Mouse (Mus musculus): ENCODE data around the gene Hoxa11.
A peak's percentile ranks its signal among the peaks of the same experiment; 100 is the strongest.

Hoxa11 gene

DNA sequence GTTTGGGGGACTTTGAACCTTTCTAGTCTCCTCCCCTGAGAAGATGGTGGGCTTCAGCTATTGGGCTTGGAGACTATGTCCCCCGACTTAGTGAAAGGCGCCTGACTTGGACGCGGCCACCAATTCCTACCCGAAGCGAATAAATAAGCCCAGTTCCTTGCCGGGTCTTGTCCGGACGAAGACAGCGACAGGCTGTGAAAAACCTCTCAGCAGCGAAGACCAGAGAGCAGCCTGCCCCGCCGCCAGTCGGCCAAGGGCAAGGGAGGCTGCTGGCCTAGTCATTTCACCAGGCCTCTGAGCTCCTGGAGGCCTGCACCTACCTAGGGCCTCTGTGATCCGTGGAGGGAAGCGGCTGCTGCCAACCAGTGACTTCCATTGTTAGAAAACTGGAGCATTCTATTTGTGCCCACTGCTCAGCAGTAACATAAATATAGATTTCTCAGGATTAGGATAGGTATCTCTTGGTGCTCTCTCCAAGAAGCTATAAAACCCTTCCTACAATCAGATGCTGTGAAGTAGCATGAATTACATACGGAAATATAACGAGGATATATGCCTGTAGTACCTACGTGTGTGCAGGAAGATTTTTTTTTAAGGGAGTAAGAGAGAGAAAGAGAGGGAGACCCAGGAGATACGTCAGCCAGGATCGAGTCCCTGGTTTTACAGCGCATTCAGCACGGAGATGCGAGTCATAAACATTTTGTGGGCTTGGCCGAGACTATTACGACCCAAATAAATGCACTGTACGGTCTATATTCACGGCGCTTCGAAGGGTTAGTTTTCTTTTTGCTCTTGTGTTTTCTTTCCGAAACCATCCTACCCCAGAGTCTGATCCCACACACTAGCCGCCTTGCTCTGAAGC is 25.4 kb downstream of the Hoxa11 start:
- no peak for DNase-seq (ENCODE audit: low spot score)

DNA sequence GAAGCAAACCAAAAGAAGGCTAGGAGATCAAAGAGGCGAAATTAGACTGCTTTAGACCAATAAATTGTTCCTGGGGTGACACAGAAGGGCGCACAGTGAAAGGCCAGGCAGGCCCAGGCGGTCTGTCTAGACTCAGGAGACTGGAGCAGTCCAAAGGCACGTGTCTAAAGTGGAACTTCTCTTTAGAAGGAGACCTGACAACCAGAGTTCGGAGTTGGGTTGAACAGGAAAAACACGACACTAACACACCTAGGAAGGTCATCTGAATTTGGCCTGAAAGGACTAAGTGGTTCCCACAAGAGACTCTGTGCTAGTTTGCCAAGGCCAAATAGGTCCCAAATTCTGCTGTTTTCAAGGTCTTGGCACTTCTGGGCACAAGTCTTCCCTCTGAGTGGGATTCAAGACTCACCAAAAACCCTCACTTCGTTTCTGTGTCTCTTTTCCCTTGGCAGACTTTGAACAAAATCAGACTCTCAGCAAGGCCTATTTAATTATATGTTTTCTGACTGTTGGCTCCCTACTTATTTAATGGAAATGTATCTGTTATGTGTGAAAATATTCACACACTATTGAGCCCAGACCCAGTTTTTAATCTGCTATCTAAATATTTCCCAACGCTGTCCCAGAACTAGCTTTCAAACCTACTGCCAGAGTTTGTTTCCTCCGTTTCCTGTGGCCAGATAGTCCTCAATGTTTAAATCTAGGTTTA is 26.2 kb downstream of the Hoxa11 start:
- DNase-seq (ENCODE audit: low spot score) = no peak

DNA sequence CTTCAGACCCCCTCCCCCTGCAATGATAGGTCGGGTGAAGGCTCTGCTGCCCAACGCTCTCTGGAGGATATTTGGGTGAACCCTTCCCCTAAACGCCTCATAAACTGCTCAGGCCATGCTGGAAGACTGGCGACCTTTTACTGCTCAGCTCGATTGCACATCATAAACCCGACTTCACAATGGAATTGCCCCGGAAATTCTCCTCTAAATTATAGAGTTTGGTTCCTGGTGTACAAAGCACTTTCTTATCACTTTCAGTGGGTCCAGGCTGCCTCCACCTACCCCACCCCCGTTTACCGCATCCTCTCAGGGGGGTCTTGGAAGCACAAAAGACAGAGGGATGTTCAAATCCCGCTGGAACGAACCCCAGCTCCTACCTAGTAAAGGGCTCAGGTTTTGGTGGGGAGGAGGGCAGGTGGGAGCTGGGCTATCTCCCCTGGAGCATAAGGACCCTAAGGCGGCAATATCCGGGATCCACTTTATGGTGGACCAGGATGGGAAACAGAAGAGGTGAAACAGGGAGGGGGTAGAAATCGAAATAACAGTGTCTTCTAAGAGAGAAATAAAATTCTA is 26.9 kb downstream of the Hoxa11 start:
- DNase-seq (ENCODE audit: low spot score) = no peak

DNA sequence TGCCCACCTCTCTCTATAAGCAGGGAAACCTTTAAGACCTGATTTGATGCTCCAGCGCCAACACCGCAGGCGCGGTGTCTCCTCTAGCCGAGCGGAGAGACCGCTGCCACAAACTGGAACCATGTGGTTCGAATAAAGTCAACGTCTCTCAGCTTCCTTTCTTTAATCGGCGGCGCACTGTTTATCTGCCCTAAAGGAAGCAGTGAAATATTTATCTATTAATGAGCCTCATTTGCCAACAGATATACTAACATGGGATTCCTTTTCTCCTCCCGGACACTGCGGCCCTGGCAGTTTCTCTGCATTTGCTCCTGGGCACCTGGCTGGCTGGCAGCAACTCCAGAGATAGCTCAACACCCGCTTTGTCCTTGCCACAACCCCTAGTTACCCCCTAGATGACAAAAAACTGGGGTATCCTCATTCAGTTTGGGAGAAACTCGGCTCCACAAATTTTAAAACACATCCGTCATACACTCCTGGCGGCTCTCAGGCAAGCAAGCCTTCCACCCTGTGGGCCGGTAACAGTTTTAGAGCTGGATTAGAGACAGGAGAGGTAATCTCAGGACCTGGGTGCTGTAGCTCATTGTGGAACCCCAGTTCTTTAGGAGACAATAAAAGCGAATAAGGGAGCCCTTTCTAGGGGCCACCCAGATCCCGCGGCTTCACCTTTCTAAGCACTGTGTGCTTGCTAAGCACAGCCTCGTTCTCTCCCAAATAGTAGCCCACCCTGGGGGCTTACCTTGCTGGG is 27.5 kb downstream of the Hoxa11 start:
- no peak for DNase-seq (ENCODE audit: low spot score)

DNA sequence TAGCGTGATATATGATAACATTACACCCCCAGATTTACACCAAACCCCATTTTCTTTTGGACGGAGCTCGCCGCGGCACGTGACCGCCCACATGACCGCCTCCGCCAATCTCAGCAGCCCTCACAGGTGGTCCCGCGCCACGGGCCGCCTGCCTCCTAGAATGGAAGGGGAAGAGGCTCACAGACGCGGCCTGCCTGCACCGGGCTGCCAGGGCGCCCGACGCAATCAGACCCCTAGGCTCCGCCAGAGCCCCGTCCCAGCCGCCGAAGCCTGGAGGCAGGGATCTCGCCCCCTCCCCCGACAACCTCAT is 28.2 kb downstream of the Hoxa11 start:
- DNase-seq (ENCODE audit: low spot score) = peak; percentile 81

DNA sequence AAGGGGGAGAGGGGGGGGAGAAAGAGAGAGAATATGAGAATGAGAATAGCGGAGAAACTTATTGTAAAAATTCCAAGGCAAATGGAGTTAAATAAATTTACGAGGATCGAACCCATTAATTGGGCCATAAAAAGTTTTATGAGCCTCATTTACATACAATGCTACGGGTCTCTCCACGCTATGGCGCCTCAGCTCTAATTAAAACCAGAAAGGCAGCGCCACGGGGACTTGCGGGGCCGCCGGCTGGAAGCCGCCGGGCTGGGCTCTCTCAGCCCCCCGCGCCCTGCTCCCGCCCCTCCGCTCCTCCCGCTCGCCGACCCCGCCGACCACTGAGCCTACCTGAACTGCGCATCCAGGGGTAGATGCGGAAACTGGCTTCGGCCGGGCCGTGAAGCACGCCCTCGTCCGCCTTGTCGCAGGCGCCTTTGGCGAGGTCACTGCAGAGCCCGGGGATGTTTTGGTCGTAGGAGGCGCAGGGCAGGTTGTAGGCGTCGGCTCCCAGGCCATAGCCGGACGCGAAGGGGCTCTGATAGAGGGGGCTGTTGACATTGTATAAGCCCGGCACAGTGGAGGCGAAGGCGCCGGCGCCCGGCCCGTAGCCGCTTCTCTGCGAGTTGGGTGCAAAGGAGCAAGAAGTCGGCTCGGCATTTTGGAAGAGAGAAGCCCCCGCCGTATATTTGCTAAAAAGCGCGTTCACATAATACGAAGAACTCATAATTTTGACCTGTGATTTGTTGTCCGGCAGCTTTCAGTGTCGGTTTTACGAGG is 28.7 kb downstream of the Hoxa11 start:
- no peak for DNase-seq (ENCODE audit: low spot score)

DNA sequence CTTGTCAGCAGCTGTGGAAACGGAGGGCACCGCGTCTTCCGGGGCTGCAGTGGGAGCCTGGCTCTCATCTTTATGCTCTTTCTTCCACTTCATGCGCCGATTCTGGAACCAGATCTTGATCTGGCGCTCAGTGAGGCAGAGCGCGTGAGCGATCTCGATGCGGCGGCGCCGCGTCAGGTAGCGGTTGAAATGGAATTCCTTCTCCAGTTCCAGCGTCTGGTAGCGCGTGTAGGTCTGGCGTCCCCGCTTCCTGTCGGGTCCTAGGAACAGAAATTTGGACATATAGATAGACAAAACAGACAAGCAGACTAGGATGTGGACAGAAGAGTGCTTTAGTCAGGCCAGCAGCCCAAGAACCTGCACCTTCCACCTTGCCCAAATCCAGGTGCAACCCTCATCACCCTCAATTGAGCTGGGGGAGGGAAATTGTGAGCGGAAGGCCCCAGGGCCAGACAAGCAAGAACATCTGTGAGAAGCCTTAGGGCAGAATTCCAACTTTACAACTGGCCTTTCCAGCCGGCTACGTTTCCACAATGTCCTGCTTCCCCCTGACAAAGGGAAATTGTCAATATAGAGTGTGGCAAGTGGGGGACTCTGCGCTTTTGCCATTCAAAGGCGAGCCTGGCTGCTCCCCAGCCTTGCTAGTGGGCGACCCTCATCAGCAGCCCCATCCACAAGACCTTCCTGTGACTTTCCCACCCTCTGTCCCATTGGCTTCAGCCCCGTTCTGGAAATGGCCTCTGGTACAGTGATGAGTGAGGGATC is 29.7 kb downstream of the Hoxa11 start:
- no peak for DNase-seq (ENCODE audit: low spot score)

DNA sequence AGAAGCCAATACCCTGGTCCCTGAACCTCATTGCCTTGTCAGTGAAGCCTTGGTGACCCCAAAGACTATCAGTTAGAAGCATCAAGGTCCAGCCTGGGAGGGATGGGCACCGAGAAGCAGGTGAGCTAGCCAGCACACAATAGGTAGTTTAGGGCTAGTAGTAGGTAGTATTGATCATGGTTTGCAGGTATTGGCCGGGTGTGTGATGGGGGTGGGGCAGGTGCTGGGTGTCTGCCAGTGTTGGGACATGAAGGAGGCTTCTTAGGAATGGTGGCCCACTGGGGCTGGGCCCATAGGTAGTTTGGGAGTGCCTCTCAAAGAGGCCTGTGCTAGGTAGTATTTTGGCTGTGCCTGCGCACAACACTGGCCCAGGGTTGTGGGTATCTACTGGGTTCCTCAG is 30.5 kb downstream of the Hoxa11 start:
- DNase-seq (ENCODE audit: low spot score) = no peak

DNA sequence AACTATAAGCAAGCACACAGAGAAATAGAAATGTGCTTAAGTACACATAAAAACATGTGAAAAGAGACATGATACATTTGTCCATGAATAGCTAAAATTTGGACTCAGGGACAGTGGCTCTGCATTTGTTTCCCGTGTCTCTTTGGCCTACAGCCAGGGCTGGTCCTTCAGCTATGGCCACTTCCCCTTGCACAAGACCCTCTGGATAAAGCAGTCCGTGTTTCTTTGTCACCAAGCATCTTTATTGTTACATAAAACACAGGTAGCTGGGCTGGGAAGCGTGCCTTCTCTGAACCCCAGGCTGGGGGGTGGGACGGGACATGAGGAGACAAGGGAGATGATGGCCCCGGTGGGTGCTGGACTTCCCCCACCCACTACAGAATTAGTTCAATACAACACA is 31.3 kb downstream of the Hoxa11 start:
- no peak for DNase-seq (ENCODE audit: low spot score)

DNA sequence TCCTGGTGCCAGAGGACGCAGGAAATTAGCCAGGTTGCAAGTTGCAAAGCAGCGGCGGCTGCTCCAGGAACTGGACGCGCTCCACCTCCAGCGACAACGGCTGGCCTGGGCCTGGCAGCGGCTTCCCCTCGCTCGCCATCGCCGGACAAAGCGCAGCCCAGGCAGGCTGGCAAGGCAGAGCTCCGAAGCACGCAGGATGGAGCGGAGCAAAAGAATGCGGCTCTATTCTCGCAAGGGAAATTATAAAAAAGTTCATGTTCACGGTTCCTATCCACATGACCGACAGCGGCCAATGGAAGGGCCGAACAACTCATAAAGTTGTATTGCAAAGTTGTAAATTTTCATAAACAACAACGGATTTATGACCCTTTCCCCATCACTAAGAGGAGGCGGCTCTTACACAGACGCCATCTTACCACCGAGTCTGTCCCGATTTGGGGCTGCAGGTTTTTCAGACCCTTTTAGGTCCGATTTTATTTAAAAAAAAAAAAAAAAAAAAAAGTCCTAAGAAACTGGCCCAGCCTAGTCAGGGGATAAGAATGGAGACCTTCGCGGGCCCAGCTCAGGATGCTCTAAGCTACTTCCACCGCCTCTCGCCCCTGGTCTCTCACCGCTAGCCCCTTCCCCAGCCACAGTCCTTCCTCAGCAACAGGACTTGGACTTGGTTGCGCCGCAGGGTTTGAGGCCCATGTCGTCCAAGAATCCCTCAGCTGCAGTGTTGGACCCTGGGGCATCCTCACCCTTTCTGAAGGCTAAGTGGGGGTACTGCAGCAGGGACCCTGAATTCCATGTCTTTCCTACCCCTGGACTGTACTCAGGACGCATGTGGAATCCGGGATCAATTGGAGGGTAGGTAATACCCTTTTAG is 32.3 kb downstream of the Hoxa11 start, which contains the start of the genes Hoxa3 and Gm28308:
TSS of gene Hoxa3 (minus strand) at position 218 of the 868 bp plus-strand sequence.
TSS of gene Gm28308 (minus strand) at position 221 of the 868 bp plus-strand sequence.
- no peak for DNase-seq (ENCODE audit: low spot score)

DNA sequence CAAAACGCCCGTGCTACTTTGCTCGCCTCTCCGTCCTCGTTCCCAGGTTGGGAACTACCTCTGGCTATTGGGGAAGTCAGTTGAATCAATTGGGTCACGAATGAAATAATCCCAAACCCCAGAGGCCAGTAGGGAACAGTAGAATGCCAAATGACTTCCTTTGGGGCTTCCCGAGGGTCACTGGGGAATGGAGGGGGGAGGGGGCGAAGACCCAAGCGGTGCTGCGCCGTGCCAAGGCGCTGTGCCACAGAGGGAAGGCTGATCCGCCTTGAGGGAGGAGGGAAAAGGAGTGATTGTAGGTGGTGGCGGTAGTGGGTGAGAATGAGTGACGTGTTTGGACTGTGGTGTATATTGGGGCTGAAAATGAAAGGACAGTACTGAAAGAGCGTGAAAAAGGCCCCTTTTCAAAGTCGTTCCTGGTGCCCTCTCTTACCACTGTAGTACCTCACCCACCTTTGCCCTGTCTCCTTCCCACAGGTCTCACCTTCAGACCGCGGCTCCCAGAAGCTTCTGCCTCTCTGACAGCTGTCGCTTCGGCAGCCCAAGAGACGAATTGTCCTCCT is 33.0 kb downstream of the Hoxa11 start:
- DNase-seq (ENCODE audit: low spot score) = no peak

DNA sequence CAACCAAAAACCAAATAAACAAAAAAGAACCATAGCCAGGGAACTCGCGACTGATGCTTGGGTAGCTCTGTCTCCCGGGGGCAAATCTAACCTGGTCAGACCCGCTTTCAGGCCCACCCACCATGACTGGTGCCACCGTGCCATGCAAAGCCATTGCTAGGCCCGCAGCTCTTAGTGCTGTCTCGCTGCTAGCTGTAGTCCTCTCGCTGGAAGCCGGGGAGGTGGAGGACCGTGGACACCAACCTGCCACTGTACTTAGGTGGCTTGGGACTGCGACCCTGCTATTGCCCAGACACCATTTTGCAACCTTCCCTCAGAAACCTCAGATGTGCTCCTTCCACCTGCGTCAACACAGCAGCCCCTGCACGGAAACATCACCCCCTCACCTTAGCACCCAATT is 33.6 kb downstream of the Hoxa11 start:
- DNase-seq (ENCODE audit: low spot score) = no peak

DNA sequence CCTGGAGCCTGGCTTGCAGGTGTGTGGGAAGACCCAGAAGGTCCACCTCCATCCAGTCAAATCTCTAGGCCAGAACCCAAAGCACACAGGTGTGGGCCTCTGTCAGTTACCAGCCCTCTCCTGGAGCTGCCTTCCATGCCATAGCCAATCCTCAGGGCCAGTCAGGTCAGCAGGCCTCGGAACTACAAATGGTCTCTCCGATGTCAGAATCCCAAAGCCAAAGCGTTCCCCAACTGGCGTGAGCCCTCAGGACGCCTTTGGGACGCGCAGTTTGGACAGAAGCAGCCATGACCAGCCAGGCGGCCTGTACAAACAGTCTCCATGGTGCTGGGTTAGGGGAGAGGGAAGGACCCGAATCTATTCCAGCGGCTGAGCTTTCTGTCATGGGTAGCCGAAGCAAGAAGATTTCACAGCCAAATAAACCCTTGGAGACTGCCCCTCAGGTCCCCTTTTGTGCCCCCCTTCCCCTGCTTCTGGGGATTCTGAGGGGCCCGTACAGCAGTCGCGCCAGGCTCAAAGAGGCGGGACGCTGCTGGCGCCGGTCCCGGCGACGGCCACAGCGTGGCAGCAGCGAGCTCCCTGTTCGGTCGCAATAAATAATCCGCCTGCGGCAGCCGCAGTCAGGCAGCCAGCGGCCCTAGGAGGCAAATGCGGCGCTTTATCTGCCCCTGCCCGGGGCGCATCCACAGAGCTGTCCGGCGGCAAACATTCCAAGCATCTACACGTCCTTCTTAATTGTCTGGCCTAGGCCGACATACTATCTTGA is 34.3 kb downstream of the Hoxa11 start:
- no peak for DNase-seq (ENCODE audit: low spot score)

DNA sequence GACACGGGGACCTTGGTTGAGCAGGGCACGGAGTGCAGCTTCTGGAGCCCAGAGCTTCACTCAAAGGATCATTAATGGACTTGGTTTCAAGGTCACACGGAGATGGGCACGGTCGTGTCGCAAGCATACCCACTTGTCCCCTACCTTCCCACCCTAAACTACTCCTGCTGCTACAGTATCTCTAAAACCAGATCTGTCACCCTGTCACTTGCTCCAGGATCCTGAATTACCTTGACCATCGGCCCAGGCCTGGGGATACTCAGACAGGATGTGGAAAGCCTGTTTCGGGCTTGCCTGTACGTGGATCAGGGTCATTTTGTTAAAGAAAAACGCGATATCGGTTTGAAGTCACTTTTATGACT is 35.9 kb downstream of the Hoxa11 start:
- no peak for DNase-seq (ENCODE audit: low spot score)

DNA sequence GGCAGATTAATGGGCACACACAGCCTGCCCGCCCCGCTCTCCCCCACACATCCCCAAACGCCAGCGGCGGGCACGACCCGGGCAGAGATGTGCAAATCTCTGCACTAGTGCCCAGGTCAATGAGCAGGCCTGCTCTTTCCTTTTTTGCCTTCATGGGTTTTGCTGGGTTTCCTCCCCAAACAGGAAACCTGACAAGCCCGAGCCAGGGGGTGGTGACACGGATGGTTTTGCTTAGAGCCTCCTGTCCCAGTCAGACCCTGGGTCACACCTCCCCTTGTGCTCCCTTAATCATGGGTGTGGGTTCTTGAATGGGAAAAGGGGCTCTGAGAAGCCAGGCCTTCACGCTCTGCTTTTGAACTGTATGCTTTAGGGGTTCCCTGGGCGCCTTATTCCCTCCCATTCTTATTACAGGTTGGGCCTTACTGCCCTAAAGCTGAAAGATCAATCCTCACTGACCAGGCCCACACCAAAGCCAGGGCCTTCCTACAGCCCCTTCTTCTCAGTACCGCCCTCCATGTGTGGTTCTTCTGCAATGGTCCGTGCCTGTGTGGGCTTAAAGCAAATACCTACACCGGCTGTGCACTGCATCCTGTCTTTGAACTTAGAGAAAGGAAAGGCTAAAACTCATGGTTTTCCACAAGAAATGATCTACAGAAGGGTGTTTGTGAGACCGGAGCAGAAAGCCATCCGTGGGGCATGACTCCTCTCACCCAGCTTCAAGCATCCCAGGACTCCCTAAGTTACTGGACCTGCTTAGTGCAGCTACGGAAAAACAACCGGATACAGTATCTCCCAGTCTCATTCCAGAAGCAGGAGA is 36.5 kb downstream of the Hoxa11 start:
- DNase-seq (ENCODE audit: low spot score) = no peak

DNA sequence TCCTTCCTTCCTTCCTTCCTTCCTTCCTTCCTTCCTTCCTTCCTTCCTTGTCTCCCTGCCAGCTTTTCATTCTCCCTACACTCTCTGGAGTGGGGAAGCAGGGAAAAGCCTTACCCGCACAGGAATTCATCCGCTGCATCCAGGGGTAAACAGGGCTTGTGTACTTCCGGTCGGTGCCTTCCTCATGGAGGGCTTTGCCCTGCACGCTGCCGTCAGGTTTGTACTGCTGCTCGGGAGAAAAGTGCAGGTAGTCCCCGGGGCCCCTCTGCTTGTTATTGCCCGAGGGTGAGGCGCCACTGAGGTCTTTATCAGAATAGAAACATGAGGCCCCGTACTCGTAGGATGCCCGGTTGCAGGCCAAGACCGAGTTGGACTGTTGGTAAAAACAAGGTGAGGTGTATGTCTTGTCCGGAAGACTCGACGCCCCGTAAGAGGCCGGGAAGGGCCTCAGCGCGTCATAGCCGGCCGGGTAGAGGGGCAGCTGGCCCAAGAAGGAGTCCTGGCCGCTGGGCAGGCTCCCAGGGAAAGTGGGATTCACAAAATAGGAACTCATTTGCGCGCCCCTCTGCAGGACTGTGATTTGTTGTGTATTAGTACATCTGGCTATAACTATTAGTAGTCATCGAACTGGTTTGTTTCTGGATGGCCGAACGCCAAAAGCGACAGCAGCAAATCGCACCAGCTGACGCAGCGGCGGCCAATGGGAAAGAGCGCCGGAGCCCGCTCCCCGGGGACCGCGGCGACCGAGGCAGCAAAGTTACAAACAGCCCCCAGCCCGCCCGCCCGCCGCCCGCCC is 37.3 kb downstream of the Hoxa11 start, which contains the start of gene Hoxa6:
TSS of gene Hoxa6 (minus strand) at position 651 of the 796 bp plus-strand sequence.
- DNase-seq (ENCODE audit: low spot score) = no peak

DNA sequence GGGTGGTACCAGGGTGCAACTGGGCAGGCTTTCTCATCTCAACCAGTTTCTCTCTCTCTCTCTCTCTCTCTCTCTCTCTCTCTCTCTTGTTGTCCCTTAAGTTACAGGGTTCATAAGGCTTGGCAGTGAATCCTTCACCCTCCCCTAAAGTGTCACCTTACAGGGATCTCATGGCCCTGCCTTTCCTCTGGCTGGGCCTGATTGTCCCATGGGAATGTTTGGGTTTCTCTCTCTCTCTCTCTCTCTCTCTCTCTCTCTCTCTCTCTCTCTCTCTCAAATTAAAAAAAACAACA is 38.0 kb downstream of the Hoxa11 start:
- no peak for DNase-seq (ENCODE audit: low spot score)
